Mouse (Mus musculus) midbrain, postnatal 0 days (tissue): ENCODE results near the gene Klk1b1. TPM values are rescaled to one million over a fixed set of nuclear protein-coding genes. Genes with fewer than 3 reads are reported as not detected.

Experiments used
- ATAC-seq: fragments of 200-750 bp; cut with Nextera tagmentation; 2 replicates; pipeline ENCODE4 v1.8.0; 2017; ENCODE audit warnings: moderate number of reproducible peaks, mild to moderate bottlenecking, moderate TSS enrichment, moderate library complexity; ENCODE audit not compliant: low FRiP score
- DNase-seq: peaks from one replicate; pipeline ENCODE4 v3.0.0-alpha.2; 2015; ENCODE audit warnings: low spot score
- H3K27ac ChIP-seq: fragments of 300-500 bp; sonication (generic); 2 replicates; pipeline ENCODE4 v1.5.1; 2014; ENCODE audit warnings: low read depth, mild to moderate bottlenecking, low read length, mixed read lengths
- H3K27me3 ChIP-seq: fragments of 300-500 bp; sonication (generic); 2 replicates; pipeline ENCODE4 v1.6.1; 2014; ENCODE audit warnings: low read length, control low read depth, mixed read lengths; ENCODE audit not compliant: insufficient read depth
- H3K36me3 ChIP-seq: fragments of 300-500 bp; sonication (generic); 2 replicates; pipeline ENCODE4 v1.6.1; 2014; ENCODE audit warnings: low read length, control low read depth, mixed read lengths; ENCODE audit not compliant: insufficient read depth
- H3K4me1 ChIP-seq: fragments of 300-500 bp; sonication (generic); 2 replicates; pipeline ENCODE4 v1.6.1; 2014; ENCODE audit warnings: mild to moderate bottlenecking, control low read depth, antibody characterized with exemption, low read length, mixed read lengths; ENCODE audit not compliant: insufficient read depth
- H3K4me2 ChIP-seq: fragments of 300-500 bp; sonication (generic); 2 replicates; pipeline ENCODE4 v1.6.1; 2014; ENCODE audit warnings: low read depth, mild to moderate bottlenecking, low read length, mixed read lengths; ENCODE audit not compliant: poor library complexity, severe bottlenecking
- H3K4me3 ChIP-seq: fragments of 300-500 bp; sonication (generic); 2 replicates; pipeline ENCODE4 v1.5.1; 2014; ENCODE audit warnings: low read depth, mild to moderate bottlenecking, low read length, moderate library complexity
- H3K9ac ChIP-seq: fragments of 300-500 bp; sonication (generic); replicated peaks from 2 replicates; pipeline ENCODE4 v1.6.1; 2014; ENCODE audit warnings: mild to moderate bottlenecking, low read length, moderate library complexity, mixed read lengths; ENCODE audit not compliant: poor library complexity, severe bottlenecking
- H3K9me3 ChIP-seq: fragments of 300-500 bp; sonication (generic); 2 replicates; pipeline ENCODE4 v1.6.1; 2016; ENCODE audit warnings: low read length, control low read depth
- CTCF ChIP-seq: IDR thresholded peaks from 2 replicates; pipeline ENCODE4 v1.5.1; 2016; ENCODE audit warnings: antibody characterized with exemption, mild to moderate bottlenecking
- WGBS: fragments of 180-500 bp; shearing (Covaris S2); extraction: QIAGEN DNeasy Blood & Tissue Kit; methylation state at CpG from one replicate; pipeline ENCODE4 v1.1.7; 2014; 5-methylcytosine and 5-hydroxymethylcytosine counted together
- polyA plus RNA-seq: library from polyadenylated mRNA; unstranded; fragments of >200 nt; fragmentation: Nextera tagmentation; extraction: Ambion mirVana; gene quantifications from 2 replicates; pipeline ENCODE4 v1.2.1, GENCODE M21; 2015
- total RNA-seq: library from RNA; depleted of rRNA; stranded (reverse); fragments of >200 nt; gene quantifications from 2 replicates; pipeline ENCODE4 v1.2.3, GENCODE M21; 2014

The Klk1b1 gene
- total and polyA plus RNA-seq, 2 experiments from 2014 or later, result not detected

GRCm38 (mm10) chr7:43921941-43922340 lies 44.6 kb upstream of the Klk1b1 start:
- ATAC-seq (no peak), DNase-seq (no peak)
- Histone ChIP-seq H3K9me3 (no peaks in the 10 kb centered on the region), H3K4me1 (no peaks in the 10 kb centered on the region), H3K27me3 (no peaks in the 10 kb centered on the region), H3K4me2 (no peak overlapping the region), H3K27ac (no peak overlapping the region), H3K4me3 (no peak overlapping the region), H3K9ac (no peak overlapping the region), H3K36me3 (no peaks in the 10 kb centered on the region)
- TF ChIP-seq CTCF, result no peak
- WGBS, result 82% methylated on average over 2 of the region's 2 CpGs

- WGBS, result 68% methylated on average over 5 of the region's 5 CpGs
- no peak for ATAC-seq
- no peak for DNase-seq
These were observed 40.6 kb upstream of the Klk1b1 start for GRCm38 (mm10) chr7:43925985-43926384.

GRCm38 (mm10) chr7:43928521-43928920 lies 38.0 kb upstream of the Klk1b1 start:
- Histone ChIP-seq H3K4me2 (no peak overlapping the region), H3K4me3 (no peak overlapping the region), H3K27ac (no peak overlapping the region), H3K36me3 (no peaks in the 10 kb centered on the region), H3K9ac (no peak overlapping the region), H3K9me3 (no peaks in the 10 kb centered on the region), H3K27me3 (no peaks in the 10 kb centered on the region), H3K4me1 (no peaks in the 10 kb centered on the region)
- DNase-seq, result peak; percentile 8
- WGBS, result 46% methylated on average over 4 of the region's 4 CpGs
- no peak for ATAC-seq
- peak; percentile 24 for TF ChIP-seq CTCF

More at GRCm38 (mm10) chr7:43925985-43926384, 40.6 kb upstream of the Klk1b1 start:
- Histone ChIP-seq H3K4me1 (no peaks in the 10 kb centered on the region), H3K4me2 (no peak overlapping the region), H3K36me3 (no peaks in the 10 kb centered on the region), H3K4me3 (no peak overlapping the region), H3K27me3 (no peaks in the 10 kb centered on the region), H3K9me3 (no peaks in the 10 kb centered on the region), H3K27ac (no peak overlapping the region), H3K9ac (no peak overlapping the region)
- peak; percentile 30 for TF ChIP-seq CTCF

DNA sequence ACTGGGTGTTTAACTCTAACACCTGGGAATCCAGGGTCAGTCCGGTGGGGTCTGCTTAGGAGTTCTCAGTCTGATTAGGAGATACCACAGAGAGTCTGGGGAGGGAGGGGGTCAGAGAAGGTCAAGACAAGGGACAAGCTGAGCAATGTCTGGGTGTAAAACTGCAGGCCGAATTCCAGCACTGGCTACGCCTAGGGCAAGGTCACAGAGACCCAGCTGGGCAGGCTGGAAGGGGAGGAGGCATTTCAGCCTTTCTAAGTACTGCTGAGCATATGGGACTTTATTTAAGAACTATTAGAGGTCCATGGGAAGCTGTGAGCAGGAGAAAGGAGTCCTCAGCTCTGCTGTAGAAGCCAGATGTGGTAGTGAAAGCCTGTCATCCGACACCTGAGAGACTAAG lies 34.2 kb upstream of the Klk1b1 start:
- Histone ChIP-seq H3K36me3 (no peaks in the 10 kb centered on the region), H3K4me3 (no peak overlapping the region), H3K27me3 (no peaks in the 10 kb centered on the region), H3K9ac (no peak overlapping the region), H3K27ac (no peak overlapping the region), H3K9me3 (no peaks in the 10 kb centered on the region), H3K4me1 (no peaks in the 10 kb centered on the region), H3K4me2 (no peak overlapping the region)
- no peak for TF ChIP-seq CTCF
- ATAC-seq (no peak), DNase-seq (no peak)
- WGBS, result 70% methylated on average over 4 of the region's 4 CpGs

DNA sequence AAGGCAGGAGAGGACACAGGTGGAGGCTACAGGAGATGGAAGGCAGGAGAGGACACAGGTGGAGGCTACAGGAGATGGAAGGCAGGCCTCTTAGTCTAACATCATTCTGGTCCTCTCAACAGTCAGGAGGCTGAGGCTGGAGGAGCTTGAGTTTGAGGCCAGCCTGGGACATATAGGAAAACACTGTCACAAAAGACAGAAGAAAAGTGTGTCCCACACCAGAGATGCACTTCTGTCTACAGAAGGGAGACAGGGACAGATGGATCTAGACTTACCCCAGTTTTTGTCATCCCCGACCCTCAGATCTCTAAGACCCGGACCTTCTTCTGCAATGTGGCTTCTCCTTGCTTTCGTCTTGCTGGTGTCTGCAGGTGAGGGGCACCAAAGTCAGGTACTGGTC lies 33.1 kb upstream of the Klk1b1 start, which contains the start of gene Klk15:
Klk15 (plus strand) TSS at position 301 of the 400 bp plus-strand sequence.
- ATAC-seq (no peak), DNase-seq (no peak)
- no peak for TF ChIP-seq CTCF
- Histone ChIP-seq H3K9me3 (no peaks in the 10 kb centered on the region), H3K27me3 (no peaks in the 10 kb centered on the region), H3K9ac (no peak within 1 kb of the TSS), H3K36me3 (no peaks in the 10 kb centered on the region), H3K4me2 (no peak within 1 kb of the TSS), H3K4me1 (no peaks in the 10 kb centered on the region), H3K27ac (no peak within 1 kb of the TSS), H3K4me3 (no peak within 1 kb of the TSS)
- WGBS, result 96% methylated on average over 3 of the region's 3 CpGs

DNA sequence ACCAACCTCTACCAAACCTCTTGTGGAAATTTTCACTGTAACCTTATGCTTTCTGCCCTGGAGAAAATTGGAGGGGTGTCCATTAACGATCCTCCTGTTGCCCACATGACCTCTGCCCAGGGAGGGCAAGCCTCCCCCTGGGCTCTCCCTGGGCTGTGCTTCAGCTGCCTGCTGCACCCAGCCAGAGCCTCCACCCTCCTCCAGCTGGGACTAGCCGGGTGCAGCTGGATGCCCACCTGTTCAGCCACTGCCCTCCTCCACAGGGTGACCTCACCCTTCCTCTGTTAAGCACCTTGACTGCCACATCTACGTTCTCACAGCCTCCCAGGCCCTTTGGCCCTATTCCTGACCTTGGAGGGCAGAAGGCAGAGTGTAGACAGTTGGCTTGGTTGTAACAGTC lies 31.8 kb upstream of the Klk1b1 start:
- Histone ChIP-seq H3K27ac (no peak overlapping the region), H3K9ac (no peak overlapping the region), H3K4me1 (no peaks in the 10 kb centered on the region), H3K4me2 (no peak overlapping the region), H3K9me3 (no peaks in the 10 kb centered on the region), H3K27me3 (no peaks in the 10 kb centered on the region), H3K4me3 (no peak overlapping the region), H3K36me3 (no peaks in the 10 kb centered on the region)
- DNase-seq (no peak), ATAC-seq (no peak)
- no peak for TF ChIP-seq CTCF
- whole genome bisulfite sequencing, result 69% methylated on average over 3 of the region's 3 CpGs
